Mouse (Mus musculus) right cerebral cortex, postnatal 25 days (tissue): Measurements from ENCODE around the gene Krt13.

Experiments used
- DNase-seq: peaks from one replicate; pipeline ENCODE4 v3.0.0; 2022

Krt13 gene

DNA sequence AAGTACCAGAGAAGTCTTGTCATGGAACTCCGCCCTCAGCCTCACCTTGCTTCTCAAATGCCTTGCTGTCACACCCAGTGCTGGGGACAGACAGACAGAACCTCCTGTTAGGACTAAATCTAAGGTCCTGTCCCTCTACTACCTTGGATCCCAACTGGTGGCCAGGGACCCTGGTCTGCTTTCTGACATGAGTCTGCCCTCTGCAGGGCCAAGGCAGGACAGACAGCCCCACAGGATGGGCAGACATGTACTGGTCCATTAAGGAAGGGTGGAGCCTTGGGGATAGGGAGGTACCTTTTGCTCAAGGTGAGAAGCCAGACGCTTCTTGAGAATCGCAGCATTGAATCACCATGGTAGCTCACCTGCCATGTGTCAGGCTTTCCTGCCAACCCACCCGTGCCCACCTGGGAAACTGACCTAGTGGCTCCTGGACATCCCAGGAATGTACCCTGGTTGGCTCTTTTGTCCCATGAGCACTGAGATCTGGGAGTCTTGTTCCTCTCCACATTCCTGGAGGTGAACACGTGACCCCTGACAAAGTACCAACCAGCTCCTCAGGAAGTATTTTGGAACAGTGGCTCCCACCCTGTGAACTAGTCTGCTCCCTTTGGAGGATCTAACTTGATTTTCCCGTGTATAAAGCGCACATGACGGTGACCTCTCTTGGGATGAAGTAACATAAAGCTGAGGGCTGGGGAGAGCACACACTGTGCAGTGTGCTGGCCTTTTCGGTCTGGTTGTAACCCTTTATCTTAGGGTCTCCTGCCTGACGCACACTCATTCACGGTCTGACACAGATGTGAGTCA is 8.2 kb downstream of the Krt13 start:
- no peak for DNase-seq

DNA sequence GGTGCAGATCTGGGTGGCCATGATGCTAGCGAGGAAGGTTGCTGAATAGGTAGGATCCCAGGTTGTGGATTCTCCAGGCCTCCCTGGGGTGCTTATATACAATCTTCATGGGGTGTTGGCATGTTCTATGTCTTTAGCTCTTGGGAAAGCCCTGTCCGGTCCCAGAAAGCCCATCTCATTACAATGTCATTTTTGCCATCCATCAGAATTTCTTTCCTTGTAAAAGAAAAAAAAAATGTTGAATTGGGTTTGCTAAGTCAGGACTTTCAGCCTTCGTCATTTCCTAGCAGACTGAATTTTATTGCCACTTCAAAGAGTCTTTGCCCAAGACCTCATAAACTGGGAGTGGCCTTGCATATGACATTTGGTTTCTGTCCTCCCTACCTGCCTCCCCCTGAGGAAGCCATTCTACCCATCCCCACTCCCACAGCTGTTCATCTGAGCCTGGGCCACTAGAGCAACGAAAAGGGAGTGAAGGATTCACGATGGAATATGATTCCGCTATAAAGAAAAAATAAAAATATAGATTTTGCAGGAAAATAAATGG is 15.7 kb downstream of the Krt13 start, which contains the start of gene Krt36:
Krt36 (minus strand) TSS at position 51 of the 547 bp plus-strand sequence.
- DNase-seq: no peak

DNA sequence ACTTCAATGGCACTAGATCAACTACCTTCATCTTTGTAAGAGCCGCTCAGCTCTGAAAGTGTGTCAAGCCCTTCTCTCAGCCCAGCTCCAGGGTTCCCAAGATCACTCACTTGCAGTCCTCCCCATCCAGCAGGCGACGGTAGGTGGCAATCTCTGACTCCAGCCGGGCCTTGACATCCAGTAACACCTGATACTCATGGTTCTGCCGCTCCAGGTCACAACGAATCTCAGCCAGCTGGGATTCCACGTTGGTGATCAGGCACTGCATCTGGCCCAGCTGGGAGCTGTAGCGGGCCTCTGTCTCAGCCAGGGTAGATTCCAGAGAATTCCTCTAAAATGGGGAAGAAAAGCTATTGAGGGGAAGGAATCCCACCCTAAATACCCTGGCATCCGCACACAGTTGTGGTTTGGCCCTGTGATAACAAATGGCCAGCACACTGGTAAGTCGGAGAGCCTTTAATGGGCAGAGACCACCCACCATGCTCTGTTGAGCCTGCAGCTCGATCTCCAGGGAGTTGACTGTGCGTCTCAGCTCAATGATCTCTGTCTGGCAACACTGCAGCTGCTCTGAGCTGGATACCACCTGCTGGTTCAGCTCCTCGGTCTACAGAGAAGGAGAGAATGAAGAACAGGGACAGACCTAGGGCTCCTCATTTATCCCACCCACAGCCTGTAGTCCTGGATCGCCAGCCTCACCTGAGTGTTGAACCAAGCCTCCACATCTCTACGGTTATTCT is 18.5 kb downstream of the Krt13 start:
- no peak for DNase-seq

DNA sequence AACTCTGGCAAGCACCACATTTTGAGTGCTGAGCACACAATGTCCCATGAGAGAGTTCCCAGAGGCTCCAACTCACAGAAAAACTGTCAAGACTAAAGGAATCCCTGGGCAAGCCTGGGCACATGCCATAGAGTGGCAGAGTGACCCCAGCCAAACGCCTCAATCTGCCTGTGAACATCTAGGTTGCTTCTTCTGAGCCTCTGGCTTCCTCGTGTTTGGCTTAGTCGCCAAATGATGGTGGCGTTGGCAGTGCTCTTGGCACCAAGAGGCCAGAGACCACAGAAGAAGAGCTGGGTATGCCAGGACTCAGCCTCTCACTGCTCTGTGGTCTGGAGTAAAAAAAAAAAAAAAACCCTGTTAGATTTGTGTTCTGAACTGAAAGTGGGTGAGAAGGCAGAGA is 21.0 kb downstream of the Krt13 start:
- no peak for DNase-seq

DNA sequence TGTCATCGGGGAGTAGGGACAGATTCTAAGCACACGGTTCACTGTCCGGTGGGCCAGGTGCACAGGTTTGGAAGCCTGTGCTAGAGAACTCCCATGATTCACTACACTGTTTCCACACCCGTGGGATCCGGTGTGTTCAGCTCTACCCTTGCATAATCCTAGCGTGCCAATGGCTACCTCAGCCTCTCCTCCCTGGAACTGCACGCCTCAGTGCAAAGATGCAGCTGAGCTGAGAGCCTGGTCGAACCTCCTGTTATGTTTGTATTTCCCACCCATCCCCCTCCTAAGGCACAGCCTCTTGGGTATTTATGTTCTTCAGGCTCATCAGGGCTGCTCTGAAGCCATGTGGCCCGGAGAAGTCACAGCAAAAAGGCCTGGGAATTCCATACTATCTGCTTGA is 23.5 kb downstream of the Krt13 start:
- DNase-seq: no peak

GRCm38 (mm10) chr11:100096141-100096540 is 25.2 kb downstream of the Krt13 start, which contains the start of gene Krt35:
TSS of gene Krt35 (minus strand) at chr11:100096241.
- no peak for DNase-seq

DNA sequence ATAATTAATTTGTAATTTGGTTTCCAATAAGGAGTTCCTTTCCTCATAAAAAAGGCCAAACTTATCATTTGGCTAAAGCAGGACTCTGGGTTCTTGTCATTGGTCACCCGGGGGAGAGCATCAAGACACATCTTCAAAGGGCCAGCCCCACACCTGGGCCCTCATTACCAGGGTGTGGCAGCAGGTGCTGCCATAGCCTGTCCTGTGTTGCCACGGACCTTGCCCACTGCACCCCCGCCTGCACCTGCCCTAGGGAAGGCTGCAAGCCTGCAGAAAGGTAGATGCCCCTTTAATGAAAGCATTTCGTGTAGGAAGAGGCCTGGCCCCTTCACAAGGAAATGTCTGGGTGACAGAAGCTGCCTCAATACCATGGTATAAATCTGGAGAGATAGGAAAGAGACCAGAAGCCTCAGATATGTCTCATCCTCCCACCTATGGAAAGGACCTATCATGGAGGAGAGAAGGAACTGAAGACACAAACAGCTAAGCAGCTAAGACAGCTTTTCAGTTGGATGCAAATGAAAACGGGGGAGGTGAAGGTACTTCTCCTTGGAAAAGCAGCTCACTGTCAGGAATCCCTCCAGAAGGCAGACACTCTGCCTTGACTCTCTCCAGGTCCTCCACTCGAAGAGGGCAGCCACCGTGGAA is 32.9 kb downstream of the Krt13 start:
- no peak for DNase-seq

DNA sequence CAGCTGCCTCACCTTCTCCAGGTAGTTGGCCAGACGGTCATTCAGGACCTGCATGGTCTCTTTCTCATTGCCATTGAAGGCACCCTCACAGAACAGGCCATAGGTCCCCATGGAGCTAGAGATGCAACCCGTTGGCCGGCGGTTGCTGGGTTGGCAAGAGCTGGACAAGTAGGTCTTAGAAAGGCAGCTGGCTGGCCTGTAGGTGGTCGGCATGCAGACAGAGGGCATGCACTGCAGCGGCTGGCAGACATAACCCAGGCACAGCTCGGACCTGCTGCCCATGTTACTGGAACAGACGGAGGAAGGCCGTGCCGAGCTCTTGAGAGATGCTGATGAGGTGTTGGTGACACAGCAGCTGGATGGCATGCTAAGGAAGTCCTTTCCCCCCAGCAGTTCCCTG is 33.5 kb downstream of the Krt13 start, which contains the start of gene Krt32:
Krt32 (minus strand) TSS at position 366 of the 400 bp plus-strand sequence.
- DNase-seq: no peak

DNA sequence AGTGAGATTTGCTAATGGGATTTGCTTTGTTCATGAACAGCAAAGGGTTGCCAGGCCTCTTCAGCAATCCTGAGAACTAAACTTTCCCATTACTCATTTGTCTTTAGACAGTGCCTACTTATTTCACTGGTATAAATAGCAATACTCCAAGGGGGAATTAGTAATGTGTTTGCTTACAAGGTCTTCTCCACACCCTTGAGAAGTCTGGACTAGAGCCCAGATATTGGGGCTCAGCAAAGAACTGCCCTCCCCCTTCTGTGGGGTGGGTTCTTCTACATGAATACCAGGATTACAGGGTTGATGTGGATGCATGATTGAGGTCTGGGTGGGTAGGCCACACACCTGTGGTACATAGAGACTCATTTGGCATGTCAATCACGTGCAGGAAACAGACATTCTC is 47.5 kb downstream of the Krt13 start:
- DNase-seq: no peak
